Mouse (Mus musculus) megakaryocyte-erythroid progenitor cell, adult 5-6 weeks (primary cell): Measurements from ENCODE around the gene Copz2. TPM values are rescaled to one million over a fixed set of nuclear protein-coding genes. Genes with fewer than 3 reads are reported as not detected.
"Not testable (repeated sequence)": the region's sequence is repeated elsewhere in the genome, so short reads cannot be mapped to it uniquely, and the experiment has no call there.

ENCODE experiments used
- ATAC-seq: replicated peaks from 2 replicates; pipeline ENCODE4 v1.8.0; 2016; ENCODE audit warnings: mild to moderate bottlenecking, inconsistent platforms; ENCODE audit not compliant: severe bottlenecking, poor library complexity, low FRiP score, low TSS enrichment
- total RNA-seq, 2 experiments: library from RNA; stranded (forward) in 1 of 2; stranded (reverse) in 1 of 2; fragments of 200-1000, 215-1000 nt in 1 of 2; fragments of >200 nt in 1 of 2; fragmentation: Nextera tagmentation in 1 of 2; gene quantifications; 2 replicates each; pipeline ENCODE4 v1.2.3; 2014 to 2017

Gene Copz2
- not detected in 2 replicates for total RNA-seq (2014; fragmentation: Nextera tagmentation)
- total RNA-seq (2017): 1.0 and 3.2 TPM in 2 replicates

- peak; percentile 54; the same call in 1 of the 2 replicates for ATAC-seq
These were observed at the start of gene Copz2 for GRCm38 (mm10) chr11:96849681-96850467. Gene Copz2 (plus strand): TSS chr11:96849870.

- ATAC-seq: no peak
These were observed 44.1 kb upstream of the Copz2 start for GRCm38 (mm10) chr11:96805606-96806005.

GRCm38 (mm10) chr11:96808066-96808465 is 41.6 kb upstream of the Copz2 start:
- ATAC-seq: peak; percentile 87

- ATAC-seq: no peak
These were observed 40.0 kb upstream of the Copz2 start for GRCm38 (mm10) chr11:96809562-96810235.

GRCm38 (mm10) chr11:96811188-96811587 is 38.5 kb upstream of the Copz2 start:
- not testable (repeated sequence) for ATAC-seq

- no peak for ATAC-seq
These were observed 36.2 kb upstream of the Copz2 start for GRCm38 (mm10) chr11:96813455-96813854.

- ATAC-seq: no peak
These were observed 35.8 kb upstream of the Copz2 start for GRCm38 (mm10) chr11:96813920-96814319.

- no peak for ATAC-seq
These were observed 35.2 kb upstream of the Copz2 start for GRCm38 (mm10) chr11:96814443-96814842.

- ATAC-seq: no peak
These were observed 33.8 kb upstream of the Copz2 start for GRCm38 (mm10) chr11:96815895-96816294.

GRCm38 (mm10) chr11:96816494-96816893 is 33.2 kb upstream of the Copz2 start:
- ATAC-seq: no peak

GRCm38 (mm10) chr11:96816979-96817378 is 32.7 kb upstream of the Copz2 start:
- no peak for ATAC-seq

GRCm38 (mm10) chr11:96818128-96818710 is 31.5 kb upstream of the Copz2 start:
- ATAC-seq: no peak

- no peak for ATAC-seq
These were observed 27.7 kb upstream of the Copz2 start for GRCm38 (mm10) chr11:96821956-96822355.

GRCm38 (mm10) chr11:96822675-96823470 is 26.8 kb upstream of the Copz2 start:
- ATAC-seq: no peak

GRCm38 (mm10) chr11:96823471-96823837 is 26.2 kb upstream of the Copz2 start:
- no peak for ATAC-seq

GRCm38 (mm10) chr11:96823880-96824782 is 25.5 kb upstream of the Copz2 start:
- peak; percentile 97 for ATAC-seq

- ATAC-seq: no peak
These were observed 24.7 kb upstream of the Copz2 start for GRCm38 (mm10) chr11:96824783-96825495.

- ATAC-seq: no peak
These were observed 23.2 kb upstream of the Copz2 start for GRCm38 (mm10) chr11:96826481-96826880.
